Mouse (Mus musculus) left cerebral cortex, postnatal 36 days (tissue): Measurements from ENCODE around the gene Sec61g. TPM values are rescaled to one million over a fixed set of nuclear protein-coding genes. Genes with fewer than 3 reads are reported as not detected.
A peak's percentile ranks its signal among the peaks of the same experiment; 100 is the strongest.

Experiments
- DNase-seq, 2 experiments: peaks; one replicate each; pipeline ENCODE4 v3.0.0; 2021 to 2022; ENCODE audit warnings: low spot score in 2 of 2, mixed read lengths in 1 of 2
- intact Hi-C: fragments of 180-260 bp; cut with DNase I; formaldehyde crosslinking; loops from one replicate; pipeline ENCODE4 v1.15.1; 2025
- total RNA-seq, 2 experiments: library from RNA; stranded (reverse); gene quantifications; 2 replicates each; pipeline ENCODE4 v1.2.3; 2021

Gene Sec61g
- total RNA-seq, 2 experiments from 2014 or later, result 7.6 to 11.4 TPM

DNA sequence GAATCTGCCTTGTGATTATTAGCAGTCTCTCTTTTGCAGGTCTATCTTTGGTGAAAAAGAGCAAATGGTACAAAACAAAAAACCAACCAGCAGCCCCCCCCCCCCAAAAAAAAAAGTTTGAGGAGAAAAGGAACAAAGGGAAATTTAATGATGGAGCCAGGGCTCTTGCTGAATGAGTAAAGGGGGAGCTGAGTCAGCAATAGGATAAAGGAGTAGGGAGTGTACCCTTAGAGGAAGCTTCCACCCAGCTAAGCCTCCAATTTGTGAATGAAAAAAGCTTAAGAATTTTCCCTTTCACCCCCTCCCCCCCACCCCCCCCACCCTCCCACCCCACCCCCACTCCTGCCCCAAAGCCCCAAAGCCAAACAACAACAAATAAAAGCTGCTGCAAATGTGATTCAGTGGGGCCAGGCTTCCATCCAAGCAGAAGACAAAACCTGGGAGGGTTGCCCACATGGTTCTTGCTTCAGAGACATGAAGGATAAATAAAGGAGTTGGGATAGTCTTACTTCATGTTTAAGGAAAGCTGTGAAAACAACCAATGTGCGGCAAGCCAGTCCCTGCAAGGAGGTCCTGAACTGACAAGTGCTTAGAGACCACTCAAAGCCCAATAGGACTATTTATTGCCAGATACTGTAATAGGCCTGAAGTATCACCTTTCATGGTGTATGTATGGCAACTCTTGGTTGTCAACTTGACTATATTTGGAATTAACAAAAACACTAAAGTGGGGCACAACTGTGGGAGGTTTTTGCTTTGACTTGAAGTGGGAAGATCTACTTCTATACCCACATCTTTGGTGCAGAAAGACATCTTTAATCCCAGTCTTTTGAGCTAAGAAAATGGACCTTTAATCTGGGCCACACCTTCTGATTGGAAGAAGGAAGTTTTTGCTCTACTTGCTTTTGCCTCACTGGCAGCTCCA lies 9.3 kb downstream of the Sec61g start:
- intact Hi-C loops, result no loop called here

More for the DNA sequence above, 9.3 kb downstream of the Sec61g start:
- DNase-seq, result peak in 1 of 2 experiments; percentile 12

Other genes starting within 250 kb of the Sec61g start
- 10 to 100 TPM; 15.0 to 15.1 TPM for gene Egfr, start 243.7 kb upstream of the Sec61g start, total RNA-seq